Mouse (Mus musculus) neural tube, embryonic 15.5 days (tissue): Measurements from ENCODE around the gene Acot3. TPM values are rescaled to one million over a fixed set of nuclear protein-coding genes. Genes with fewer than 3 reads are reported as not detected.

Experiments used
- ATAC-seq: fragments of 200-750 bp; cut with Nextera tagmentation; 2 replicates; pipeline ENCODE4 v1.8.0; 2017; ENCODE audit warnings: mild to moderate bottlenecking, moderate TSS enrichment, moderate library complexity; ENCODE audit not compliant: low FRiP score
- H3K27ac ChIP-seq: fragments of 300-500 bp; sonication (generic); replicated peaks from 2 replicates; pipeline ENCODE4 v1.5.1; 2015; ENCODE audit warnings: mild to moderate bottlenecking, inconsistent platforms
- H3K27me3 ChIP-seq: fragments of 300-500 bp; sonication (generic); replicated peaks from 2 replicates; pipeline ENCODE4 v1.6.1; 2015; ENCODE audit warnings: inconsistent platforms
- H3K36me3 ChIP-seq: fragments of 300-500 bp; sonication (generic); 2 replicates; pipeline ENCODE4 v1.6.1; 2015; ENCODE audit warnings: inconsistent platforms
- H3K4me1 ChIP-seq: fragments of 300-500 bp; sonication (generic); 2 replicates; pipeline ENCODE4 v1.6.1; 2015; ENCODE audit warnings: inconsistent platforms
- H3K4me2 ChIP-seq: fragments of 300-500 bp; sonication (generic); 2 replicates; pipeline ENCODE4 v1.6.1; 2015; ENCODE audit warnings: inconsistent platforms, mild to moderate bottlenecking, moderate library complexity
- H3K4me3 ChIP-seq: fragments of 300-500 bp; sonication (generic); replicated peaks from 2 replicates; pipeline ENCODE4 v1.5.1; 2015; ENCODE audit warnings: mild to moderate bottlenecking, inconsistent platforms
- H3K9ac ChIP-seq: fragments of 300-500 bp; sonication (generic); replicated peaks from 2 replicates; pipeline ENCODE4 v1.6.1; 2015; ENCODE audit warnings: mild to moderate bottlenecking, inconsistent platforms
- H3K9me3 ChIP-seq: fragments of 300-500 bp; sonication (generic); replicated peaks from 2 replicates; pipeline ENCODE4 v1.6.1; 2016; ENCODE audit warnings: inconsistent platforms
- WGBS: fragments of 180-500 bp; shearing (Covaris S2); methylation state at CpG from one replicate; pipeline ENCODE4 v1.1.7; 2015; ENCODE audit warnings: mixed read lengths; 5-methylcytosine and 5-hydroxymethylcytosine counted together
- polyA plus RNA-seq: library from polyadenylated mRNA; unstranded; fragments of >200 nt; fragmentation: Nextera tagmentation; extraction: Ambion mirVana; gene quantifications from 2 replicates; pipeline ENCODE4 v1.2.1, GENCODE M21; 2015

Gene Acot3
- polyA plus RNA-seq, 1 experiment from 2014 or later: 1.1 TPM

GRCm38 (mm10) chr12:84107692-84108091, 55.7 kb downstream of the Acot3 start:
- H3K4me3 ChIP-seq: no peak overlapping the region
- no peaks in the 10 kb centered on the region for H3K27me3 ChIP-seq
- no peak overlapping the region for H3K9ac ChIP-seq
- 80% methylated on average over 1 of the region's 1 CpGs for WGBS
- no peak overlapping the region for H3K27ac ChIP-seq
- no peak overlapping the region for H3K4me2 ChIP-seq
- no peak for ATAC-seq
- no peaks in the 10 kb centered on the region for H3K9me3 ChIP-seq
- H3K4me1 ChIP-seq: no peaks in the 10 kb centered on the region
- H3K36me3 ChIP-seq: no peaks in the 10 kb centered on the region

GRCm38 (mm10) chr12:84109924-84110323, 58.0 kb downstream of the Acot3 start:
- no peak for ATAC-seq
- Histone ChIP-seq H3K36me3 (no peaks in the 10 kb centered on the region), H3K27me3 (no peaks in the 10 kb centered on the region), H3K27ac (no peak overlapping the region), H3K9ac (no peak overlapping the region), H3K4me3 (no peak overlapping the region), H3K9me3 (no peaks in the 10 kb centered on the region), H3K4me1 (peaks cover 4% of the 10 kb centered on the region), H3K4me2 (no peak overlapping the region)
- WGBS: 66% methylated on average over 1 of the region's 1 CpGs

Other genes with a start within 250 kb of the Acot3 start
- 14.9 and 17.4 TPM in 2 replicates for gene Numb, start 130.2 kb upstream of the Acot3 start, polyA plus RNA-seq
- 11.7 and 11.9 TPM in 2 replicates for gene Riox1, start 101.5 kb upstream of the Acot3 start, polyA plus RNA-seq
- gene Heatr4, start 67.3 kb upstream of the Acot3 start, polyA plus RNA-seq: not detected in 2 replicates
- gene Acot2, start 64.3 kb upstream of the Acot3 start, polyA plus RNA-seq: 13.3 and 16.6 TPM in 2 replicates
- 71.2 and 78.4 TPM in 2 replicates for gene Acot1, start 42.7 kb upstream of the Acot3 start, polyA plus RNA-seq
- gene Acot4, start 13.8 kb upstream of the Acot3 start, polyA plus RNA-seq: 0.55 and 1.2 TPM in 2 replicates
- not detected in 2 replicates for gene Gm49366, start 13.2 kb upstream of the Acot3 start, polyA plus RNA-seq
- gene Acot5, start 17.2 kb downstream of the Acot3 start, polyA plus RNA-seq: 0.88 and 1.00 TPM in 2 replicates
- 1.4 and 1.6 TPM in 2 replicates for gene Acot6, start 48.5 kb downstream of the Acot3 start, polyA plus RNA-seq
- 6.7 and 7.0 TPM in 2 replicates for gene Dnal1, start 62.2 kb downstream of the Acot3 start, polyA plus RNA-seq
- 3.2 and 3.8 TPM in 2 replicates for gene Pnma1, start 96.3 kb downstream of the Acot3 start, polyA plus RNA-seq
- 4.0 and 5.4 TPM in 2 replicates for gene Elmsan1, start 166.7 kb downstream of the Acot3 start, polyA plus RNA-seq
- gene Ptgr2, start 233.1 kb downstream of the Acot3 start, polyA plus RNA-seq: 15.8 and 18.2 TPM in 2 replicates